Mouse (Mus musculus) MEL (cell line): ENCODE data around the gene Cyp2j7.

Source experiments
- CTCF ChIP-seq, 3 experiments: IDR thresholded peaks in 2 of 3; conservative IDR thresholded peaks in 1 of 3; 2 replicates each; pipeline ENCODE4 v1.5.1; 2011 to 2012; ENCODE audit warnings: low read length in 3 of 3, low read depth in 2 of 3, mild to moderate bottlenecking in 2 of 3, improper control_type of control experiment in 1 of 3, inconsistent platforms in 1 of 3, mixed read lengths in 1 of 3, moderate library complexity in 1 of 3; ENCODE audit not compliant: control insufficient read depth in 1 of 3, insufficient read depth in 1 of 3, poor library complexity in 1 of 3, severe bottlenecking in 1 of 3
- EP300 ChIP-seq, 2 experiments: IDR thresholded peaks; 2 replicates each; pipeline ENCODE4 v1.6.1; 2011; ENCODE audit warnings: improper control_type of control experiment in 2 of 2, low read length in 2 of 2, low read depth in 1 of 2, mild to moderate bottlenecking in 1 of 2
- GATA1 ChIP-seq: IDR thresholded peaks from 2 replicates; pipeline ENCODE4 v1.6.1; 2011; ENCODE audit warnings: low read depth, low read length, improper control_type of control experiment
- POLR2A ChIP-seq, 2 experiments: IDR thresholded peaks; 2 replicates each; pipeline ENCODE4 v1.6.1; 2011 to 2012; ENCODE audit warnings: low read length in 2 of 2, mild to moderate bottlenecking in 2 of 2, control low read depth in 1 of 2, improper control_type of control experiment in 1 of 2, low read depth in 1 of 2, moderate library complexity in 1 of 2; ENCODE audit not compliant: control insufficient read depth in 1 of 2, insufficient read depth in 1 of 2, poor library complexity in 1 of 2
- TAL1 ChIP-seq: IDR thresholded peaks from 2 replicates; pipeline ENCODE4 v1.6.1; 2012; ENCODE audit warnings: mild to moderate bottlenecking, inconsistent platforms, low read length, moderate library complexity, mixed read lengths
- USF1 ChIP-seq: IDR thresholded peaks from 2 replicates; pipeline ENCODE4 v1.6.1; 2014; ENCODE audit warnings: low read depth, mild to moderate bottlenecking, inconsistent platforms, low read length, improper control_type of control experiment, moderate library complexity
- USF2 ChIP-seq, 2 experiments: IDR thresholded peaks; 2 replicates each; pipeline ENCODE4 v1.6.1; 2011 to 2012; ENCODE audit warnings: improper control_type of control experiment in 2 of 2, low read length in 2 of 2, borderline replicate concordance in 1 of 2, inconsistent platforms in 1 of 2, low read depth in 1 of 2, mild to moderate bottlenecking in 1 of 2; ENCODE audit not compliant: insufficient read depth in 1 of 2
- ZNF384 ChIP-seq: IDR thresholded peaks from 2 replicates; pipeline ENCODE4 v1.6.1; 2012; ENCODE audit warnings: low read depth, mild to moderate bottlenecking, inconsistent platforms, low read length, improper control_type of control experiment

DNA sequence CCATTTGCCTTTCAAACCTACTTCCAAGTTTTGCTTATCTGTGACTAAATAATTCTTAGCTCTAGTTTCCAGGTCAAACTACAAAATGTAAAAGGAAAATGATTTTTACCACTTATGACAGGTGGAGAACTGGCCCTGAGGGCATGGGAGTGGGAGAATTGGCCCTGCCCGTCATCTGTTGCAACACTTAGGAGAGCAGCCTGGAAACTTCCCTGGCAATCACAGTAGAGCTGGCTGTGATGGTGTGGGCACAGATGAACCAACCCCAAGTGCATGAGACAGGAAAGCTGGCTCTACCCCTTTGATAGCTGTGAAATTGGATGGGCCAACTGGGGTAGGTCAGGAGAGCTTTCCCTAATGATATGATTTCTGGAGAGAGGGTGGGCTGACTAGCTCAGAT is 73.6 kb downstream of the Cyp2j7 start:
- TF ChIP-seq CTCF (IDR thresholded peaks at IDR 0.05 in 2 of 3, conservative IDR thresholded peaks at IDR 0.05 in 1 of 3; ENCODE audit: control insufficient read depth in 1 of 3, insufficient read depth in 1 of 3, low read depth in 2 of 3, low read length in 3 of 3, poor library complexity in 1 of 3, severe bottlenecking in 1 of 3) (no peak), POLR2A (IDR thresholded peaks at IDR 0.05; ENCODE audit: control insufficient read depth in 1 of 2, insufficient read depth in 1 of 2, low read depth in 1 of 2, low read length in 2 of 2, poor library complexity in 1 of 2) (no peak), USF1 (no peak), GATA1 (no peak), EP300 (IDR thresholded peaks at IDR 0.05; ENCODE audit: low read depth in 1 of 2, low read length in 2 of 2) (no peak), ZNF384 (no peak), TAL1 (no peak), USF2 (IDR thresholded peaks at IDR 0.05; ENCODE audit: borderline replicate concordance in 1 of 2, insufficient read depth in 1 of 2, low read depth in 1 of 2, low read length in 2 of 2) (no peak)
